Mouse (Mus musculus): Measurements from ENCODE around the gene Col13a1.

Col13a1 gene

GRCm38 (mm10) chr10:61978112-61978865 lies 619 bp downstream of the Col13a1 start:
- no peak for TF ChIP-seq GATA4 (IDR thresholded peaks at IDR 0.05; ENCODE audit: insufficient replicate concordance, low read length)

GRCm38 (mm10) chr10:61977392-61978096 lies 1.4 kb downstream of the Col13a1 start:
- TF ChIP-seq GATA4 (IDR thresholded peaks at IDR 0.05; ENCODE audit: insufficient replicate concordance, low read length), result peak; percentile 67; the same call in 1 of the 2 replicates

GRCm38 (mm10) chr10:61976987-61977386 lies 1.9 kb downstream of the Col13a1 start:
- no peak for TF ChIP-seq GATA4 (IDR thresholded peaks at IDR 0.05; ENCODE audit: insufficient replicate concordance, low read length)

- no peak for TF ChIP-seq GATA4 (IDR thresholded peaks at IDR 0.05; ENCODE audit: insufficient replicate concordance, low read length)
Observed at GRCm38 (mm10) chr10:61974581-61974980, 4.3 kb downstream of the Col13a1 start.

- TF ChIP-seq GATA4 (IDR thresholded peaks at IDR 0.05; ENCODE audit: insufficient replicate concordance, low read length), result no peak
Observed at GRCm38 (mm10) chr10:61972041-61972440, 6.9 kb downstream of the Col13a1 start.

- no peak for TF ChIP-seq GATA4 (IDR thresholded peaks at IDR 0.05; ENCODE audit: insufficient replicate concordance, low read length)
Observed at GRCm38 (mm10) chr10:61968003-61968553, 10.8 kb downstream of the Col13a1 start.

GRCm38 (mm10) chr10:61967207-61967606 lies 11.7 kb downstream of the Col13a1 start:
- no peak for TF ChIP-seq GATA4 (IDR thresholded peaks at IDR 0.05; ENCODE audit: insufficient replicate concordance, low read length)

- no peak for TF ChIP-seq GATA4 (IDR thresholded peaks at IDR 0.05; ENCODE audit: insufficient replicate concordance, low read length)
Observed at GRCm38 (mm10) chr10:61965386-61965841, 13.5 kb downstream of the Col13a1 start.

GRCm38 (mm10) chr10:61956718-61957117 lies 22.2 kb downstream of the Col13a1 start:
- TF ChIP-seq GATA4 (IDR thresholded peaks at IDR 0.05; ENCODE audit: insufficient replicate concordance, low read length), result no peak

GRCm38 (mm10) chr10:61953916-61954315 lies 25.0 kb downstream of the Col13a1 start:
- no peak for TF ChIP-seq GATA4 (IDR thresholded peaks at IDR 0.05; ENCODE audit: insufficient replicate concordance, low read length)

GRCm38 (mm10) chr10:61949542-61949941 lies 29.4 kb downstream of the Col13a1 start:
- TF ChIP-seq GATA4 (IDR thresholded peaks at IDR 0.05; ENCODE audit: insufficient replicate concordance, low read length), result no peak

- no peak for TF ChIP-seq GATA4 (IDR thresholded peaks at IDR 0.05; ENCODE audit: insufficient replicate concordance, low read length)
Observed at GRCm38 (mm10) chr10:61944386-61944785, 34.5 kb downstream of the Col13a1 start.

- no peak for TF ChIP-seq GATA4 (IDR thresholded peaks at IDR 0.05; ENCODE audit: insufficient replicate concordance, low read length)
Observed at GRCm38 (mm10) chr10:61943480-61943879, 35.4 kb downstream of the Col13a1 start.

- no peak for TF ChIP-seq GATA4 (IDR thresholded peaks at IDR 0.05; ENCODE audit: insufficient replicate concordance, low read length)
Observed at GRCm38 (mm10) chr10:61942719-61943118, 36.2 kb downstream of the Col13a1 start.

GRCm38 (mm10) chr10:61936211-61937121 lies 42.4 kb downstream of the Col13a1 start:
- TF ChIP-seq GATA4 (IDR thresholded peaks at IDR 0.05; ENCODE audit: insufficient replicate concordance, low read length), result no peak

Measured in liver, adult (tissue).